Mouse (Mus musculus) olfactory bulb, adult 2 months (tissue): ENCODE data around the gene Zfp799.

Experiments
- CTCF ChIP-seq: fragments of 200-500 bp; IDR thresholded peaks from 2 replicates; pipeline ENCODE4 v1.5.1; 2012; ENCODE audit warnings: low read depth, mild to moderate bottlenecking, low read length, moderate library complexity; ENCODE audit not compliant: insufficient read depth
- POLR2A ChIP-seq: fragments of 200-500 bp; IDR thresholded peaks from 2 replicates; pipeline ENCODE4 v1.6.1; 2012; ENCODE audit warnings: mild to moderate bottlenecking, low read depth, low read length, moderate library complexity; ENCODE audit not compliant: insufficient read depth

- no peak for TF ChIP-seq POLR2A
- TF ChIP-seq CTCF, result no peak
Measured at GRCm38 (mm10) chr17:32787436-32788093, 42.5 kb downstream of the Zfp799 start.
